Mouse (Mus musculus): ENCODE data around the gene Gm20388. TPM values are rescaled to one million over a fixed set of nuclear protein-coding genes. Genes with fewer than 3 reads are reported as not detected.

The Gm20388 gene
- polyA plus RNA-seq, 1 experiment: 0.36 TPM

DNA sequence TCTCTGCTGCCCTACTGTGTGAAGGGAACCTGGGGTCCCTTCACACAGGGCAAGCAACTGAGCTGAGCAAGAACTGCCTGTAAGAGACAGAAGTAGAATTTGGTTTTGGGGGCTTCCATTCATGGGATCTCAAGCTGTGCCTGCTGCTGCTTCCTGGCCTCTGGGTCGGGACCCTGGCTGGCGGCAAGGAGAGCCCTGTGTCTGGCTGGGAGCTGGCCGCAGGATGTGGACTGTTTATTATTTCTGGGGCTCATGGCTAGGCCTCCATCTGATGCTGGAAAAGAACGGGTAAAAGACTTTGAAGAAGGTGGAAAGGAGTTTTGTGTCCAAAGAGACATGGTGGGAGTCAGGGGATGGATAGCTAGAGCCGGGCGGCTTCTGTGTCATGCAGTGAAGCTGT is 969.3 kb downstream of the Gm20388 start:
- no peaks in the 10 kb centered on the region for H3K9me3 ChIP-seq (ENCODE audit: control insufficient read depth, low read length)
- no peaks in the 10 kb centered on the region for H3K36me3 ChIP-seq (ENCODE audit: control insufficient read depth)
- H3K4me3 ChIP-seq (replicated peaks): no peak overlapping the region
- no peaks in the 10 kb centered on the region for H3K4me1 ChIP-seq (ENCODE audit: control insufficient read depth)
- no peak for TF ChIP-seq TAL1 (IDR thresholded peaks at IDR 0.05; ENCODE audit: low read length)
- no peak for TF ChIP-seq GATA1 (IDR thresholded peaks at IDR 0.05; ENCODE audit: low read length)
- H3K27me3 ChIP-seq (ENCODE audit: control insufficient read depth): peaks cover 35% of the 10 kb centered on the region

DNA sequence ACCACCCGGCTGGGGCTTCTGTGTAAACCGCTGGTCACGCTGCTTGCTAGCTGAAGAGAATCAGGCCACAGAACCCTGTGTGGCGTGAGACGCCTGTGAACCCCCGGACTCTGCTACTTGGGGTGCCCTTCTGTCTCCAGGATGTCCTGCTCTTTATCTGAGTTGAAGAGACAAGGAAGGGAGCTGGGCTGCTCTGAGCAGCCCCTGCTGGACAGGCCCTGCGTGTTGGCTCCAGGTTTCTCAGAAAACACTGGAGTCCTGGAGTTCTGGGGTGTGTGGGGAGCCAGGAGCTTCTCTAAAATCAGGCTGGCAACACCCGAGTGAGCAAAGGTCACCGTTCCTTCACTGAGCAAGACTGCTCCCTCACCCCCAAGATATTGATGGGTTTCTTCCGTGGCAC is 971.0 kb downstream of the Gm20388 start:
- H3K4me1 ChIP-seq (ENCODE audit: control insufficient read depth): no peaks in the 10 kb centered on the region
- H3K27me3 ChIP-seq (ENCODE audit: control insufficient read depth): peaks cover 49% of the 10 kb centered on the region
- TF ChIP-seq TAL1 (IDR thresholded peaks at IDR 0.05; ENCODE audit: low read length): no peak
- TF ChIP-seq GATA1 (IDR thresholded peaks at IDR 0.05; ENCODE audit: low read length): no peak
- H3K36me3 ChIP-seq (ENCODE audit: control insufficient read depth): no peaks in the 10 kb centered on the region
- H3K9me3 ChIP-seq (ENCODE audit: control insufficient read depth, low read length): no peaks in the 10 kb centered on the region
- no peak overlapping the region for H3K4me3 ChIP-seq (replicated peaks)

DNA sequence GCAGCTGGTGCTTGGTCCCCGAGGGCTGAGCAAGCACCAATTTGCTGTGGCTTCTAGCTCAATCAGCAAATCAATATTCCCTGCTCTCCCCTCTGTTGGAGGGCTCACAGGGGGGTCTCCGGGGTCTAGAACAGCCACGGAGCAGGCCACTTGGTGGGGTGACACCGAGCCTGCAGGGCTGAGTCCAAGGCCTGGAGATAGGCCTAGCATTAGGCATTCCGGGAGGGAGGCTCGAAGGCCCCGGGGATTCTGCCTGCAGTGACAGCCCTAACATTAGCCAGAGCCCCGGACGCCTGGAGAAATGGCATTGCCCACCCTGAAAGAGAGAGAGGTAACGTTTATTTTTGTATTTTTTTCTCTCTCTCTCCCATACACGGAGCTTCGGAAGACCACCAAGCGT is 972.0 kb downstream of the Gm20388 start:
- Histone ChIP-seq H3K4me1 (ENCODE audit: control insufficient read depth) (no peaks in the 10 kb centered on the region), H3K36me3 (ENCODE audit: control insufficient read depth) (no peaks in the 10 kb centered on the region), H3K9me3 (ENCODE audit: control insufficient read depth, low read length) (no peaks in the 10 kb centered on the region), H3K4me3 (replicated peaks) (no peak overlapping the region), H3K27me3 (ENCODE audit: control insufficient read depth) (peaks cover 53% of the 10 kb centered on the region)
- no peak for TF ChIP-seq TAL1 (IDR thresholded peaks at IDR 0.05; ENCODE audit: low read length)

DNA sequence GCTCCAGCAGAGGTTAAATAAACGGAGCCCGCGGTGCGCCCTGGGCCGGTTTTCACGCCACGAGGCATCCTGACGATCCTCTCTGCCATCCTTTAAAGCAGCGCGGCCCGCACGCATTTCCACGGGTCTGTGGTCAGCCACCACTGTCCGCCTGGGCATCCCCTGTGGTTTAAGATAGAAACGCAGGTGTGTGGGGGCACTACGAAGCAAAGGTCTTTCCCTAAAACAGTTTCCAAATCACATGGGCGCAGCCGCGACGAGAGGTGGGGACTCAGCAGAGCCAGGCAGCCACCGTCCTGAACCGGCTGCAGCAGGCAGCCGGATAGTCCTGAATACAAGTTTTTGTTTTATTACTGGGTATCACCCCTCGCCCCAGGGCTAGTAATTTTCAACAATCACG is 972.7 kb downstream of the Gm20388 start:
- Histone ChIP-seq H3K27me3 (ENCODE audit: control insufficient read depth) (peaks cover 58% of the 10 kb centered on the region), H3K4me3 (replicated peaks) (no peak overlapping the region), H3K9me3 (ENCODE audit: control insufficient read depth, low read length) (no peaks in the 10 kb centered on the region), H3K4me1 (ENCODE audit: control insufficient read depth) (no peaks in the 10 kb centered on the region), H3K36me3 (ENCODE audit: control insufficient read depth) (no peaks in the 10 kb centered on the region)
- no peak for TF ChIP-seq TAL1 (IDR thresholded peaks at IDR 0.05; ENCODE audit: low read length)
- no peak for TF ChIP-seq GATA1 (IDR thresholded peaks at IDR 0.05; ENCODE audit: low read length)

DNA sequence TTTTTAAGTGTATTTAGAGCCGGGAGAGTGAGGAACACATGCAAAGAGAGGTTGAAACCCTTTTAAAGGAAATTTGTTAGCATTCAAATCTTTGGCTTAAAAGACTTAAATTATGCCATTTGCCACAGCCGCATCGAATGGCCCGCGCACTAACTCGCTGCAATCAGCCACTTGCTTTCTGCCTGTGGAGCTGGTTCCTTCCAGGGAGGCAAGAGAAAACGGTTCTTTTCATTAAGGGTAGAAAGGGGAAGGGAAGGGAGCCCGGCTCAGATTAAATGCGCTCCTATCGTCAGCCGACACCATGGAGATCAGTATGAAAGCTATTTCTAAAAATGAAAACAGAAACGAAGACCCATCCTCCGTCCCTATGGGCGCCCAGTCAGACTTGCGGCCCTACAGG is 973.2 kb downstream of the Gm20388 start:
- Histone ChIP-seq H3K27me3 (ENCODE audit: control insufficient read depth) (peaks cover 63% of the 10 kb centered on the region), H3K4me1 (ENCODE audit: control insufficient read depth) (no peaks in the 10 kb centered on the region), H3K36me3 (ENCODE audit: control insufficient read depth) (no peaks in the 10 kb centered on the region), H3K9me3 (ENCODE audit: control insufficient read depth, low read length) (no peaks in the 10 kb centered on the region), H3K4me3 (replicated peaks) (no peak overlapping the region)
- TF ChIP-seq GATA1 (IDR thresholded peaks at IDR 0.05; ENCODE audit: low read length) (no peak), TAL1 (IDR thresholded peaks at IDR 0.05; ENCODE audit: low read length) (no peak)

DNA sequence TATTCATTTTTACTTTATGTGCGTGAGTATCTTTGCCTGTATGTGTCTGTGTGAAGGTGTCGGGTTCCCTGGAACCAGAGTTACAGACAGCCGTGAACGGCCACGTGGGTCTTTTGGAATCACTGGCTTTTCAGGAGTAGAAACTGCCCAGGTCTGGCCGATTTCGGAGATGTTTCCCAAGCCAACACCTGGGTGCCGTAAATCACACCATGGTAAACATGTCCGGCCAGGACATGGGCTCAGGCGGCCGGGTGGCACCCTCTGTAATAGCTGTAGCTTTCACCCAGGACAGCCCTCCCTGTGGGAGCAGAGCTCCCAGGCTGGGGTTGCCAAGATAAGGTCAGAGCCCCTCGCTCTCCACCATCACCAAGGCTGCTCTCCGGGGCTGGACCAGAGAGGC is 974.2 kb downstream of the Gm20388 start:
- TF ChIP-seq GATA1 (IDR thresholded peaks at IDR 0.05; ENCODE audit: low read length) (no peak), TAL1 (IDR thresholded peaks at IDR 0.05; ENCODE audit: low read length) (no peak)
- Histone ChIP-seq H3K9me3 (ENCODE audit: control insufficient read depth, low read length) (no peaks in the 10 kb centered on the region), H3K4me1 (ENCODE audit: control insufficient read depth) (no peaks in the 10 kb centered on the region), H3K36me3 (ENCODE audit: control insufficient read depth) (no peaks in the 10 kb centered on the region), H3K27me3 (ENCODE audit: control insufficient read depth) (peaks cover 73% of the 10 kb centered on the region), H3K4me3 (replicated peaks) (no peak overlapping the region)

DNA sequence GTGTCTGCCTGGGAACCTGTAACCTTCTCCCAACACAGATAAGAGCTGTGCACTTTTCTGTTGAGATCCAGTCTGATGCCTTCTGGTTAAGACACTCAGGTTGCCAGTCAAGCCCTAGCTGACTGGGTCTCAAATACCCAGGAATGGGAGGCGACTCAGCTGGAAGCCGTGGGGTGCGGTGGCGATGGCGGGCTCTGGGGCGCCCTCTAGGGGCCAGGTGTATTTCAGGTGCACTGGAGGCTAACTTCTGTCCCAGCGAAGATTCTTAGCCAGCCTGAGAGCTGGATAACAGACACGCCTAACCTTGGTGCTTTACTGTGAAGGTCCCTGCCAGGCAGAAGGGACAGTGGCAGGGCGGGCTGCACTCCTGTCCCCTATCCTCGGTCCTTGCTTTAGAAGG is 976.6 kb downstream of the Gm20388 start:
- Histone ChIP-seq H3K27me3 (ENCODE audit: control insufficient read depth) (peaks cover 75% of the 10 kb centered on the region), H3K4me1 (ENCODE audit: control insufficient read depth) (no peaks in the 10 kb centered on the region), H3K9me3 (ENCODE audit: control insufficient read depth, low read length) (no peaks in the 10 kb centered on the region), H3K36me3 (ENCODE audit: control insufficient read depth) (no peaks in the 10 kb centered on the region), H3K4me3 (replicated peaks) (no peak overlapping the region)
- TF ChIP-seq TAL1 (IDR thresholded peaks at IDR 0.05; ENCODE audit: low read length) (no peak), GATA1 (IDR thresholded peaks at IDR 0.05; ENCODE audit: low read length) (no peak)

DNA sequence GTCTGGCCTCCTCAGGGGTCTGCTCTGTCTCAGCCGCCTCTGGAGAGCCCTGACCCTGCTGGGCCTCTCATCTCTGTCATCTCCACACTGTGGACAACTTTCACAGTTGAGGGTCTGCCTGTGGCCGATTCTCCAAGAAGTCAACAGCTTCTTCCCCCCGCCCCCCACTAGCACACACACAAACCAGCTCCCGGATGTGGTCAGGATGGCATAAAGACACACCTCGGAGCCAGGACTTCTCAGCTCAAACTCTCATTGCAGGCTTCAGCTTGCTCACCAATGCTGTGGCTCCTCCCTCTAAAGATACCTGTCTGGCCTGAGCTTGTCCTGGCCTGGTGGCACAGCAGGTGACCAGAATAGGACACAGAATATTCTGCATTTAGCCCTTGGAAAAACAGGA is 977.4 kb downstream of the Gm20388 start:
- Histone ChIP-seq H3K9me3 (ENCODE audit: control insufficient read depth, low read length) (no peaks in the 10 kb centered on the region), H3K27me3 (ENCODE audit: control insufficient read depth) (peaks cover 76% of the 10 kb centered on the region)

DNA sequence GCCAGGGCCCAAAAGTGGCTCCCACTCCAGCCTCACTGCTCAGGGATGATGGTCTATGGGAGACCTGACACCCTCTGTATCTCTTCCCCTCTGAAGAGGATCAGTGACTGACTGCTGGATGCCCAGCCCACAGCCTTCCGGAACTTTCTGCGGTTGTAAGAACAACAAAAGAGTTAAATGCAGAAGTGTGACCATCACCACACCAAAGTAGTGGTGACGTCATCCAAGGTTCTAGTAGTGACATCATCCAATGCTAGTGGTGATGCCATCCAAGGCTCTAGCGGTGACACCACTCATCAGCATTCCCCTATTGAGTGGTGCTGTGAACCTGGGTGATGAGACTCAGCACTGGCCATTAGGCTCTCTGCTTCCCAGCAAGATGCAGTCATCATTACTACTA is 978.5 kb downstream of the Gm20388 start:
- H3K9me3 ChIP-seq (ENCODE audit: control insufficient read depth, low read length): no peaks in the 10 kb centered on the region

More for the DNA sequence above, 977.4 kb downstream of the Gm20388 start:
- Histone ChIP-seq H3K4me3 (replicated peaks) (no peak overlapping the region), H3K36me3 (ENCODE audit: control insufficient read depth) (no peaks in the 10 kb centered on the region), H3K4me1 (ENCODE audit: control insufficient read depth) (no peaks in the 10 kb centered on the region)
- TF ChIP-seq GATA1 (IDR thresholded peaks at IDR 0.05; ENCODE audit: low read length): no peak
- TF ChIP-seq TAL1 (IDR thresholded peaks at IDR 0.05; ENCODE audit: low read length): no peak

DNA sequence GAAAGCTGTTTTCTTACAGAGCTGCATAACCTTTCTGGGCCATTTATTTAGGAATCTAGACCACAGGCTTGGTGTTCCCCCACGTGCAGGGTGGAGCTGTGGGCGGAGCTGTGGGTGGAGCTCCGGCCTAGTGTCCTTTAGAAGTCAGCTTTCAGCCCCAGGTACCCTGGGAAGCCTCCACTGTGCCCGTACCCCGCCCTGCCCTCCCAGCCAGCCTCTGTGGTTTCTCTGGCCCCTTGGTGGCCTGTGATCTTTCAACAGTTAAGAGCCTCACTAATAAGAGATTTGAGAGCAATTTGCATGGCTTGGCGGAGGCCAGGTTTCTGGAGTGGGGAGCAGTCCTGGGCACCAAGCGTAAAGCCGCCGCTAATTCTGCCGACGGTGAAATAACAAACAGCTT is 979.4 kb downstream of the Gm20388 start:
- peaks cover 76% of the 10 kb centered on the region for H3K27me3 ChIP-seq (ENCODE audit: control insufficient read depth)
- H3K9me3 ChIP-seq (ENCODE audit: control insufficient read depth, low read length): no peaks in the 10 kb centered on the region
- no peaks in the 10 kb centered on the region for H3K36me3 ChIP-seq (ENCODE audit: control insufficient read depth)
- TF ChIP-seq TAL1 (IDR thresholded peaks at IDR 0.05; ENCODE audit: low read length) (no peak), GATA1 (IDR thresholded peaks at IDR 0.05; ENCODE audit: low read length) (no peak)
- H3K4me3 ChIP-seq (replicated peaks): no peak overlapping the region
- H3K4me1 ChIP-seq (ENCODE audit: control insufficient read depth): no peaks in the 10 kb centered on the region

More for the DNA sequence above, 978.5 kb downstream of the Gm20388 start:
- Histone ChIP-seq H3K4me3 (replicated peaks) (no peak overlapping the region), H3K4me1 (ENCODE audit: control insufficient read depth) (no peaks in the 10 kb centered on the region), H3K27me3 (ENCODE audit: control insufficient read depth) (peaks cover 76% of the 10 kb centered on the region), H3K36me3 (ENCODE audit: control insufficient read depth) (no peaks in the 10 kb centered on the region)
- TF ChIP-seq GATA1 (IDR thresholded peaks at IDR 0.05; ENCODE audit: low read length) (no peak), TAL1 (IDR thresholded peaks at IDR 0.05; ENCODE audit: low read length) (no peak)

Data from erythroblast, embryonic 14.5 days (primary cell).